Mouse (Mus musculus) limb, embryonic 13.5 days (tissue): ENCODE measurements around the gene Sec14l2. TPM values are rescaled to one million over a fixed set of nuclear protein-coding genes. Genes with fewer than 3 reads are reported as not detected.

Experiments
- ATAC-seq: fragments of 200-750 bp; cut with Nextera tagmentation; 2 replicates; pipeline ENCODE4 v1.8.0; 2017; ENCODE audit warnings: low read depth, moderate number of reproducible peaks, moderate TSS enrichment; ENCODE audit not compliant: low FRiP score
- H3K27ac ChIP-seq: fragments of 300-500 bp; sonication (generic); 2 replicates; pipeline ENCODE4 v1.5.1; 2015; ENCODE audit warnings: inconsistent platforms, mild to moderate bottlenecking, moderate library complexity
- H3K27me3 ChIP-seq: fragments of 300-500 bp; sonication (generic); 2 replicates; pipeline ENCODE4 v1.6.1; 2015; ENCODE audit warnings: mild to moderate bottlenecking, inconsistent platforms
- H3K36me3 ChIP-seq: fragments of 300-500 bp; sonication (generic); 2 replicates; pipeline ENCODE4 v1.6.1; 2015; ENCODE audit warnings: inconsistent platforms, mild to moderate bottlenecking, moderate library complexity
- H3K4me1 ChIP-seq: fragments of 300-500 bp; sonication (generic); 2 replicates; pipeline ENCODE4 v1.6.1; 2015; ENCODE audit warnings: inconsistent platforms
- H3K4me2 ChIP-seq: fragments of 300-500 bp; sonication (generic); replicated peaks from 2 replicates; pipeline ENCODE4 v1.6.1; 2015; ENCODE audit warnings: inconsistent platforms, mild to moderate bottlenecking, moderate library complexity
- H3K4me3 ChIP-seq: fragments of 300-500 bp; sonication (generic); 2 replicates; pipeline ENCODE4 v1.5.1; 2015; ENCODE audit warnings: moderate library complexity, mild to moderate bottlenecking, inconsistent platforms
- H3K9ac ChIP-seq: fragments of 300-500 bp; sonication (generic); 2 replicates; pipeline ENCODE4 v1.6.1; 2015; ENCODE audit warnings: mild to moderate bottlenecking, inconsistent platforms
- H3K9me3 ChIP-seq: fragments of 300-500 bp; sonication (generic); 2 replicates; pipeline ENCODE4 v1.6.1; 2016; ENCODE audit warnings: inconsistent platforms
- WGBS: fragments of 180-500 bp; shearing (Covaris S2); methylation state at CpG from one replicate; pipeline ENCODE4 v1.1.7; 2015; 5-methylcytosine and 5-hydroxymethylcytosine counted together
- microRNA-seq: library from miRNA; unstranded; fragments of <30 nt; microRNA quantifications from one replicate; pipeline ENCODE4, GENCODE M21; 2016
- polyA plus RNA-seq: library from polyadenylated mRNA; unstranded; fragments of >200 nt; fragmentation: Nextera tagmentation; extraction: Ambion mirVana; gene quantifications from 2 replicates; pipeline ENCODE4 v1.2.1, GENCODE M21; 2015

The Sec14l2 gene
- polyA plus RNA-seq, 1 experiment from 2014 or later: 3.5 TPM

DNA sequence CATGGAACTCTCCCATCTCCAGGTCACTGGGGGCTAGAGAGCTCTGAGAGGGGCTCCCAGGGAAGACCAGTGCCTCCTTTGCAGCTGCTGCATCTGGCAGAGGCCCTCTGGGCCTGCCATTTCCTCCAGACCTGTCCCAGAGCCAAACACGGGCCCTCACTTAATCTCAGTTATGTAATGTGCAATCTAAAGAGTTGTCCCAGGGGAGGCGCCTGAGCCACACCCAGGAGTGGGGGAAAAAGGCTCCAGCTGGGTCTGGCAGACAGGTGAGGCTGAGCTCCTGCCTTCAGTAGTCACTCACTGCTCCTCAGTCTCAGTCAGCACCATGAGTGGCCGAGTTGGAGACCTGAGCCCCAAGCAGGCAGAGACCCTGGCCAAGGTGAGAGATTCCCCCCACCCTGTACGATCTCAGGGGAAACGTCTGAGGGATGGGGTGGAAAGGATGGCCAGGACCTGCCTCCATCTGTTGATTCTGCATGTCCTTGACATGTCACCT lies 58.5 kb downstream of the Sec14l2 start, which contains the start of gene Sec14l3:
Gene Sec14l3, plus strand, starts transcription at position 215 of the 496 bp plus-strand sequence.
- H3K36me3 ChIP-seq: no peaks in the 10 kb centered on the region
- H3K9ac ChIP-seq: no peak within 1 kb of the TSS
- peaks cover 8% of the 10 kb centered on the region for H3K27me3 ChIP-seq
- ATAC-seq: no peak
- H3K4me2 ChIP-seq: no peak within 1 kb of the TSS
- 53% methylated on average over 5 of the region's 5 CpGs for WGBS
- no peak within 1 kb of the TSS for H3K4me3 ChIP-seq
- no peak within 1 kb of the TSS for H3K27ac ChIP-seq
- no peaks in the 10 kb centered on the region for H3K4me1 ChIP-seq
- no peaks in the 10 kb centered on the region for H3K9me3 ChIP-seq

DNA sequence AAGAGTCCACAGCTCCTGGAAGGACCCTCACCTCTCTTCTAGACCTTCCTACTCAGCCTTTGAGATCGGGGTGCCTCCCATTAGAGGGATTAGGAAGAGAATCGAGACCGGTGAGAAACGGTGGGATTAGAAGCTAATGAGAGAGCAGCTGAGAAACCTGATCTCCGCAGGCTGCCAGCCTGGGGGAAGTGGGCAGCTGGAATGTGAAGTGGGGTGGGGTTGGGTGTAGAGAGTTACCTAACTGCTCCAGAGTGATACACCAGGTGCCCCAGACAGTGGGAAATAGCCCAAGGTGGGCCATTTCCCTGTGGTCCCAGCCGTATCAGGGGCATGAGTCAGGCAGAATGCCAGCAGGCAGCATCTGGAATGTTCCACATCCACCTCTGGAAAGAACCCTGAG lies 60.2 kb downstream of the Sec14l2 start:
- Histone ChIP-seq H3K4me1 (no peaks in the 10 kb centered on the region), H3K9ac (no peak overlapping the region), H3K27ac (no peak overlapping the region), H3K27me3 (peaks cover 8% of the 10 kb centered on the region), H3K36me3 (no peaks in the 10 kb centered on the region), H3K4me2 (no peak overlapping the region), H3K9me3 (no peaks in the 10 kb centered on the region), H3K4me3 (no peak overlapping the region)
- WGBS: 19% methylated on average over 6 of the region's 6 CpGs
- no peak for ATAC-seq

DNA sequence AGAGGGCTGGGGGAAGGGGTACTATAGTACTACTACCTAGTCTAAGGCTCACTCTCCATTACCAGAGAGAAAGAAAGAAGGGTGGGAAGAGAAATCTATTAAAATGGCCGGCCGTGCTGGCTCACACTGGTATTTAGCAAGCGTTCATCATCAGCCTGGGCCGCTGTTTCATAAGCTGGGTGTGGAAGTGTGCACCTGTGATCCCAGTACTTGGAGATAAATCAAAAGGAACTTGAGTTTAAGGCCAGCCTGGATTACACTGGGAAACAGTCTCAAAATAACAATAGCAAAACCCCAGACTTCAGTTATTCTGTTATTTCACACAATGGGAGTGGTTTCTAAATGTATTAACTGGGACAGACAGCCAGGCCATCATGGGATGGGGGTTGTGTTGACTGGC lies 60.7 kb downstream of the Sec14l2 start:
- Histone ChIP-seq H3K4me3 (no peak overlapping the region), H3K9ac (no peak overlapping the region), H3K4me1 (no peaks in the 10 kb centered on the region), H3K27me3 (peaks cover 8% of the 10 kb centered on the region), H3K4me2 (no peak overlapping the region), H3K36me3 (no peaks in the 10 kb centered on the region), H3K27ac (no peak overlapping the region), H3K9me3 (no peaks in the 10 kb centered on the region)
- no peak for ATAC-seq
- 83% methylated on average over 4 of the region's 4 CpGs for WGBS

GRCm38 (mm10) chr11:4060866-4061575 lies 62.2 kb downstream of the Sec14l2 start:
- WGBS: 75% methylated on average over 5 of the region's 5 CpGs
- Histone ChIP-seq H3K36me3 (no peaks in the 10 kb centered on the region), H3K27ac (no peak overlapping the region), H3K4me3 (no peak overlapping the region), H3K27me3 (peaks cover 8% of the 10 kb centered on the region), H3K9ac (no peak overlapping the region), H3K9me3 (no peaks in the 10 kb centered on the region), H3K4me2 (no peak overlapping the region), H3K4me1 (no peaks in the 10 kb centered on the region)
- no peak for ATAC-seq

DNA sequence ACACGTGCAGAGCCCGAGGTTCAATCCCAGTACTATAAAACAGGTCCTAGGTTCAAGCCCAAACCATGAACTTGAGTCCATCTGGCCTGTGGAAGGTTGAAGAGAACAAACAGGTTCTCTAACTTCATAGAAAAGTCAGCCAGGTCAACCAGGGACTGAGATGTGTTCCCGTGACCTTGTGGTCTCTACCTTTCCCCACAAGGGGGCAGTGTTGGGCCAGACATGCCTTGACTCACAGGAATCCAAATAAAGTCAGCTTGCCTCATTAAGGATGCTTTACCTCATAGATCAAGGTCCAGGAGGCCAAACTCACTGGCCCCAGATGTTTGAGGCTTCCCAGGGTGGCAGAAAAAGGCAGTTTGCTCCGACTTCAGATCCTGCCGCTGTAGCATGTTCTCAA lies 69.6 kb downstream of the Sec14l2 start:
- H3K27ac ChIP-seq: no peak overlapping the region
- H3K4me1 ChIP-seq: no peaks in the 10 kb centered on the region
- 19% methylated on average over 5 of the region's 5 CpGs for whole genome bisulfite sequencing
- H3K9me3 ChIP-seq: no peaks in the 10 kb centered on the region
- H3K4me2 ChIP-seq: no peak overlapping the region
- no peak overlapping the region for H3K9ac ChIP-seq
- no peak for ATAC-seq
- H3K27me3 ChIP-seq: no peaks in the 10 kb centered on the region
- no peaks in the 10 kb centered on the region for H3K36me3 ChIP-seq
- no peak overlapping the region for H3K4me3 ChIP-seq

DNA sequence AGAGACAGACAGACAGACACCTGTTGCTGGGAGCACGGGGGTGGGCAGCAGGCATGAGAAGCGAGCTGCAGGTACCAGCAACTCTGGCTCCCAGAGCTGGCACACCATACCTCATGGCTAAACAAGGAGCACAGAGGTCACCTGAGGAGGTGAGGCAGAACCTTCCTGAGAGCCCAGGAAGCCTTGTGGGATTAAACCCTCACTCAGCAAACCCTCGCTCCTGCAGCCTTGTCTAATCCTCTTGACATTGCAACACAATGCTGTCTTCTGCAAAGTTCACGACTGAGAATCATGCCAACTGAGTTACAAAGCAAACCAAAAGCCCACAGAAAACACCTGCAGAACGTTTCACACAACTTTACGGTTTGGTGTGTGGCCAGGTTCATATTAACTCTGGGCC lies 74.8 kb downstream of the Sec14l2 start:
- H3K27ac ChIP-seq: no peak overlapping the region
- no peak overlapping the region for H3K4me3 ChIP-seq
- no peak for ATAC-seq
- H3K9me3 ChIP-seq: no peaks in the 10 kb centered on the region; the same call in 1 of the 2 replicates
- no peaks in the 10 kb centered on the region for H3K27me3 ChIP-seq
- no peak overlapping the region for H3K4me2 ChIP-seq
- WGBS: 81% methylated on average over 6 of the region's 6 CpGs
- H3K9ac ChIP-seq: no peak overlapping the region
- H3K36me3 ChIP-seq: no peaks in the 10 kb centered on the region
- H3K4me1 ChIP-seq: no peaks in the 10 kb centered on the region

- Histone ChIP-seq H3K36me3 (no peaks in the 10 kb centered on the region), H3K4me3 (no peak overlapping the region), H3K4me2 (no peak overlapping the region), H3K27ac (no peak overlapping the region), H3K9me3 (no peaks in the 10 kb centered on the region; the same call in 1 of the 2 replicates), H3K4me1 (no peaks in the 10 kb centered on the region), H3K9ac (no peak overlapping the region), H3K27me3 (no peaks in the 10 kb centered on the region)
- 97% methylated on average over 2 of the region's 2 CpGs for WGBS
- no peak for ATAC-seq
These were observed 75.4 kb downstream of the Sec14l2 start for GRCm38 (mm10) chr11:4047766-4048165.

Small RNA genes within 50 kb of the gene (microRNA-seq; reads per million reads assigned to microRNA genes)
- 3.8 reads per million, percentile 17 among the genes with 10 or more reads in this experiment for gene Mir3060

Other genes with a start within 250 kb of the Sec14l2 start
- gene 4921536K21Rik, start 228.3 kb downstream of the Sec14l2 start, polyA plus RNA-seq: 0.09 and 0.20 TPM in 2 replicates
- gene Dusp18, start 228.2 kb downstream of the Sec14l2 start, polyA plus RNA-seq: 11.0 and 12.5 TPM in 2 replicates
- 3.5 and 4.1 TPM in 2 replicates for gene Slc35e4, start 208.8 kb downstream of the Sec14l2 start, polyA plus RNA-seq
- gene Tcn2, start 191.3 kb downstream of the Sec14l2 start, polyA plus RNA-seq: 44.1 and 46.0 TPM in 2 replicates
- 81.6 and 84.6 TPM in 2 replicates for gene Pes1, start 159.4 kb downstream of the Sec14l2 start, polyA plus RNA-seq
- gene 4930556J24Rik, start 146.6 kb downstream of the Sec14l2 start, polyA plus RNA-seq: 0.32 and 0.37 TPM in 2 replicates
- gene Gal3st1, start 139.8 kb downstream of the Sec14l2 start, polyA plus RNA-seq: 4.2 and 4.5 TPM in 2 replicates
- 0.09 TPM in 2 replicates for gene Sec14l4, start 92.0 kb downstream of the Sec14l2 start, polyA plus RNA-seq
- gene Sec14l3, start 58.6 kb downstream of the Sec14l2 start, polyA plus RNA-seq: not detected in 2 replicates
- gene Mtfp1, start 28.0 kb downstream of the Sec14l2 start, polyA plus RNA-seq: 6.3 and 7.4 TPM in 2 replicates
- 38.6 and 39.0 TPM in 2 replicates for gene Rnf215, start 11.8 kb upstream of the Sec14l2 start, polyA plus RNA-seq
- 9.5 and 10.3 TPM in 2 replicates for gene Ccdc157, start 36.9 kb upstream of the Sec14l2 start, polyA plus RNA-seq
- gene Sf3a1, start 36.9 kb upstream of the Sec14l2 start, polyA plus RNA-seq: 57.0 and 65.7 TPM in 2 replicates
- 40.2 and 42.3 TPM in 2 replicates for gene Tbc1d10a, start 63.4 kb upstream of the Sec14l2 start, polyA plus RNA-seq
- gene Castor1, start 94.8 kb upstream of the Sec14l2 start, polyA plus RNA-seq: 4.5 and 4.7 TPM in 2 replicates
- 0.06 TPM in 1 of 2 replicates, not detected in the other for gene Osm, start 113.0 kb upstream of the Sec14l2 start, polyA plus RNA-seq
- gene Lif, start 134.1 kb upstream of the Sec14l2 start, polyA plus RNA-seq: 0.08 TPM in 2 replicates